Mouse (Mus musculus) intestine, postnatal 0 days (tissue): Measurements from ENCODE around the gene Wdfy2. TPM values are rescaled to one million over a fixed set of nuclear protein-coding genes. Genes with fewer than 3 reads are reported as not detected.

ENCODE experiments used
- ATAC-seq: fragments of 200-750 bp; cut with Nextera tagmentation; 2 replicates; pipeline ENCODE4 v1.8.0; 2017; ENCODE audit warnings: mild to moderate bottlenecking, moderate TSS enrichment, moderate library complexity
- H3K27ac ChIP-seq: fragments of 300-500 bp; sonication (generic); 2 replicates; pipeline ENCODE4 v1.5.1; 2014; ENCODE audit warnings: mild to moderate bottlenecking, low read depth, low read length, moderate library complexity
- H3K27me3 ChIP-seq: fragments of 300-500 bp; sonication (generic); replicated peaks from 2 replicates; pipeline ENCODE4 v1.6.1; 2014; ENCODE audit warnings: low read length, mixed read lengths; ENCODE audit not compliant: control insufficient read depth, insufficient read depth
- H3K36me3 ChIP-seq: fragments of 300-500 bp; sonication (generic); 2 replicates; pipeline ENCODE4 v1.6.1; 2014; ENCODE audit warnings: mild to moderate bottlenecking, moderate library complexity; ENCODE audit not compliant: control insufficient read depth, insufficient read depth
- H3K4me1 ChIP-seq: fragments of 300-500 bp; sonication (generic); replicated peaks from 2 replicates; pipeline ENCODE4 v1.6.1; 2014; ENCODE audit warnings: antibody characterized with exemption, low read length, mixed read lengths; ENCODE audit not compliant: control insufficient read depth, insufficient read depth
- H3K4me2 ChIP-seq: fragments of 300-500 bp; sonication (generic); replicated peaks from 2 replicates; pipeline ENCODE4 v1.6.1; 2014; ENCODE audit warnings: low read depth, mild to moderate bottlenecking, moderate library complexity
- H3K4me3 ChIP-seq: fragments of 300-500 bp; sonication (generic); 2 replicates; pipeline ENCODE4 v1.5.1; 2014; ENCODE audit warnings: low read depth, low read length
- H3K9ac ChIP-seq: fragments of 300-500 bp; sonication (generic); 2 replicates; pipeline ENCODE4 v1.6.1; 2014; ENCODE audit warnings: mild to moderate bottlenecking, low read depth, low read length
- H3K9me3 ChIP-seq: fragments of 300-500 bp; sonication (generic); 2 replicates; pipeline ENCODE4 v1.6.1; 2016; ENCODE audit warnings: mixed run types; ENCODE audit not compliant: control insufficient read depth
- CTCF ChIP-seq: sonication (generic); IDR thresholded peaks from 2 replicates; pipeline ENCODE4 v1.5.1; 2016; ENCODE audit warnings: low read depth, mild to moderate bottlenecking, control low read depth, antibody characterized with exemption, moderate library complexity
- WGBS: fragments of 180-500 bp; shearing (Covaris S2); extraction: QIAGEN DNeasy Blood & Tissue Kit; methylation state at CpG from one replicate; pipeline ENCODE4 v1.1.7; 2014; 5-methylcytosine and 5-hydroxymethylcytosine counted together
- polyA plus RNA-seq: library from polyadenylated mRNA; unstranded; fragments of >200 nt; fragmentation: Nextera tagmentation; extraction: Ambion mirVana; gene quantifications from 2 replicates; pipeline ENCODE4 v1.2.1, GENCODE M21; 2015

Wdfy2 gene
- polyA plus RNA-seq, 1 experiment from 2014 or later, result 1.4 TPM

- Histone ChIP-seq H3K4me3 (no peak overlapping the region), H3K27me3 (no peaks in the 10 kb centered on the region), H3K9me3 (no peaks in the 10 kb centered on the region), H3K36me3 (no peaks in the 10 kb centered on the region), H3K27ac (no peak overlapping the region), H3K4me1 (no peaks in the 10 kb centered on the region), H3K4me2 (no peak overlapping the region), H3K9ac (no peak overlapping the region)
- no peak for TF ChIP-seq CTCF
- WGBS, result 21% methylated on average over 1 of the region's 1 CpGs
- ATAC-seq, result no peak
Measured at GRCm38 (mm10) chr14:62864254-62864653, 26.8 kb downstream of the Wdfy2 start.

- WGBS, result 48% methylated on average over 2 of the region's 2 CpGs
- no peak for ATAC-seq
- Histone ChIP-seq H3K36me3 (no peaks in the 10 kb centered on the region), H3K4me1 (no peaks in the 10 kb centered on the region), H3K4me3 (no peak overlapping the region), H3K9ac (no peak overlapping the region), H3K27me3 (no peaks in the 10 kb centered on the region), H3K9me3 (no peaks in the 10 kb centered on the region), H3K27ac (no peak overlapping the region), H3K4me2 (no peak overlapping the region)
- TF ChIP-seq CTCF, result no peak
Measured at GRCm38 (mm10) chr14:62865405-62865804, 27.9 kb downstream of the Wdfy2 start.

- ATAC-seq, result no peak
- no peaks in the 10 kb centered on the region for H3K4me1 ChIP-seq
- no peaks in the 10 kb centered on the region for H3K36me3 ChIP-seq
- no peak for TF ChIP-seq CTCF
- no peaks in the 10 kb centered on the region for H3K27me3 ChIP-seq
- no peak overlapping the region for H3K4me3 ChIP-seq
- no peak overlapping the region for H3K27ac ChIP-seq
- no peaks in the 10 kb centered on the region for H3K9me3 ChIP-seq
- H3K9ac ChIP-seq, result no peak overlapping the region
- no peak overlapping the region for H3K4me2 ChIP-seq
- 75% methylated on average over 5 of the region's 5 CpGs for WGBS
Measured at GRCm38 (mm10) chr14:62867069-62867468, 29.6 kb downstream of the Wdfy2 start.

GRCm38 (mm10) chr14:62867576-62867975 is 30.1 kb downstream of the Wdfy2 start:
- ATAC-seq, result no peak
- no peaks in the 10 kb centered on the region for H3K36me3 ChIP-seq
- no peak overlapping the region for H3K9ac ChIP-seq
- no peaks in the 10 kb centered on the region for H3K27me3 ChIP-seq
- no peaks in the 10 kb centered on the region for H3K4me1 ChIP-seq
- no peak overlapping the region for H3K4me2 ChIP-seq
- no peak overlapping the region for H3K27ac ChIP-seq
- no peak overlapping the region for H3K4me3 ChIP-seq
- H3K9me3 ChIP-seq, result no peaks in the 10 kb centered on the region
- TF ChIP-seq CTCF, result no peak
- 85% methylated on average over 1 of the region's 1 CpGs for WGBS

GRCm38 (mm10) chr14:62868254-62868653 is 30.8 kb downstream of the Wdfy2 start:
- H3K4me2 ChIP-seq, result no peak overlapping the region
- no peak overlapping the region for H3K9ac ChIP-seq
- no peaks in the 10 kb centered on the region for H3K36me3 ChIP-seq
- no peaks in the 10 kb centered on the region for H3K27me3 ChIP-seq
- no peak overlapping the region for H3K27ac ChIP-seq
- no peak overlapping the region for H3K4me3 ChIP-seq
- no peak for ATAC-seq
- no peak for TF ChIP-seq CTCF
- H3K9me3 ChIP-seq, result no peaks in the 10 kb centered on the region
- WGBS, result 61% methylated on average over 3 of the region's 3 CpGs
- no peaks in the 10 kb centered on the region for H3K4me1 ChIP-seq

- 94% methylated on average over 7 of the region's 7 CpGs for WGBS
- H3K9me3 ChIP-seq, result no peaks in the 10 kb centered on the region
- no peak overlapping the region for H3K9ac ChIP-seq
- H3K36me3 ChIP-seq, result no peaks in the 10 kb centered on the region
- no peak for TF ChIP-seq CTCF
- no peak for ATAC-seq
- H3K4me2 ChIP-seq, result no peak overlapping the region
- no peaks in the 10 kb centered on the region for H3K4me1 ChIP-seq
- H3K27ac ChIP-seq, result no peak overlapping the region
- no peak overlapping the region for H3K4me3 ChIP-seq
- H3K27me3 ChIP-seq, result no peaks in the 10 kb centered on the region
Measured at GRCm38 (mm10) chr14:62870238-62870638, 32.8 kb downstream of the Wdfy2 start.

GRCm38 (mm10) chr14:62871431-62871830 is 34.0 kb downstream of the Wdfy2 start:
- no peak for ATAC-seq
- Histone ChIP-seq H3K4me3 (no peak overlapping the region), H3K4me2 (no peak overlapping the region), H3K4me1 (no peaks in the 10 kb centered on the region), H3K9ac (no peak overlapping the region), H3K27ac (no peak overlapping the region), H3K9me3 (no peaks in the 10 kb centered on the region), H3K27me3 (no peaks in the 10 kb centered on the region), H3K36me3 (no peaks in the 10 kb centered on the region)
- 94% methylated on average over 5 of the region's 5 CpGs for WGBS
- no peak for TF ChIP-seq CTCF
